Mouse (Mus musculus) MEL (cell line): ENCODE measurements at regions not wholly inside any gene's neighbourhood (a gene's known extent, or its start where the extent isn't known, plus 50 kb on each side); places are given as distances from the start of the nearest gene placed in this dataset.

ENCODE experiments used
- CTCF ChIP-seq, 3 experiments: IDR thresholded peaks in 2 of 3; conservative IDR thresholded peaks in 1 of 3; 2 replicates each; pipeline ENCODE4 v1.5.1; 2011 to 2012; ENCODE audit warnings: low read length in 3 of 3, low read depth in 2 of 3, mild to moderate bottlenecking in 2 of 3, improper control_type of control experiment in 1 of 3, inconsistent platforms in 1 of 3, mixed read lengths in 1 of 3, moderate library complexity in 1 of 3; ENCODE audit not compliant: control insufficient read depth in 1 of 3, insufficient read depth in 1 of 3, poor library complexity in 1 of 3, severe bottlenecking in 1 of 3
- EP300 ChIP-seq, 2 experiments: IDR thresholded peaks; 2 replicates each; pipeline ENCODE4 v1.6.1; 2011; ENCODE audit warnings: improper control_type of control experiment in 2 of 2, low read length in 2 of 2, low read depth in 1 of 2, mild to moderate bottlenecking in 1 of 2
- HCFC1 ChIP-seq: IDR thresholded peaks from 2 replicates; pipeline ENCODE4 v1.6.1; 2012; ENCODE audit warnings: low read depth, mild to moderate bottlenecking, inconsistent platforms, low read length, improper control_type of control experiment, moderate library complexity
- MAFK ChIP-seq: IDR thresholded peaks from 2 replicates; pipeline ENCODE4 v1.6.1; 2011; ENCODE audit warnings: low read depth, mild to moderate bottlenecking, low read length, improper control_type of control experiment, borderline replicate concordance
- POLR2A ChIP-seq, 2 experiments: IDR thresholded peaks; 2 replicates each; pipeline ENCODE4 v1.6.1; 2011 to 2012; ENCODE audit warnings: low read length in 2 of 2, mild to moderate bottlenecking in 2 of 2, control low read depth in 1 of 2, improper control_type of control experiment in 1 of 2, low read depth in 1 of 2, moderate library complexity in 1 of 2; ENCODE audit not compliant: control insufficient read depth in 1 of 2, insufficient read depth in 1 of 2, poor library complexity in 1 of 2
- POLR2AphosphoS5 ChIP-seq: IDR thresholded peaks from 2 replicates; pipeline ENCODE4 v1.6.1; 2012; ENCODE audit warnings: low read depth, borderline replicate concordance, mild to moderate bottlenecking, inconsistent platforms, low read length, moderate library complexity, mixed read lengths
- RAD21 ChIP-seq: IDR thresholded peaks from 2 replicates; pipeline ENCODE4 v1.6.1; 2011; ENCODE audit warnings: mild to moderate bottlenecking, low read depth, low read length, improper control_type of control experiment
- SMC3 ChIP-seq: IDR thresholded peaks from 2 replicates; pipeline ENCODE4 v1.6.1; 2011; ENCODE audit warnings: low read depth, low read length, improper control_type of control experiment
- USF1 ChIP-seq: IDR thresholded peaks from 2 replicates; pipeline ENCODE4 v1.6.1; 2014; ENCODE audit warnings: low read depth, mild to moderate bottlenecking, inconsistent platforms, low read length, improper control_type of control experiment, moderate library complexity
- ZC3H11A ChIP-seq: IDR thresholded peaks from 2 replicates; pipeline ENCODE4 v1.6.1; 2012; ENCODE audit warnings: low read depth, mild to moderate bottlenecking, inconsistent platforms, low read length, improper control_type of control experiment
- ZKSCAN1 ChIP-seq: IDR thresholded peaks from 2 replicates; pipeline ENCODE4 v1.6.1; 2012; ENCODE audit warnings: low read depth, mild to moderate bottlenecking, inconsistent platforms, low read length, improper control_type of control experiment, moderate library complexity

DNA sequence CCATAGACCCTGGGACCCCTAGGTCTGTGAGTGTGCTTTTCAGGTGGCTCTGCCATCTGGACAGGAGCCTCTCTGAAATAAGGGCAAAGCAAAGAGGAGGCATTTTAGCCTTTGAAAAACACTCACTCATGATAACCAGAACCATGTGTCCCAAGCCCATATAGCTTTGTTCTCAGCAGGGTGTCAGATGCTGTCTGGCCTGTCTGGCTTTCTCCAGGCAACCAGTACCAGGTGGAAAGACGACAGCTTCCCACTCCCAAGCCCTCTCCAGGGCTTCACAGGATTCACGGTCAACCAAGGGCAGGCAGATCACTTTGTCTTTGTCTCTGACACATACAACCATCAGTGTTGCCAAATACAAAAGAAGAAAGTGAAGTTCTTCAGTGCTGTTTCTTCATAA, 537.0 kb upstream of the Kif18a start:
- no peak for TF ChIP-seq RAD21
- no peak for TF ChIP-seq HCFC1
- TF ChIP-seq EP300 (IDR thresholded peaks at IDR 0.05; ENCODE audit: low read depth in 1 of 2, low read length in 2 of 2), result no peak
- TF ChIP-seq SMC3, result no peak
- TF ChIP-seq ZC3H11A, result no peak
- TF ChIP-seq CTCF (IDR thresholded peaks at IDR 0.05 in 2 of 3, conservative IDR thresholded peaks at IDR 0.05 in 1 of 3; ENCODE audit: control insufficient read depth in 1 of 3, insufficient read depth in 1 of 3, low read depth in 2 of 3, low read length in 3 of 3, poor library complexity in 1 of 3, severe bottlenecking in 1 of 3), result no peak
- no peak for TF ChIP-seq POLR2A (IDR thresholded peaks at IDR 0.05; ENCODE audit: control insufficient read depth in 1 of 2, insufficient read depth in 1 of 2, low read depth in 1 of 2, low read length in 2 of 2, poor library complexity in 1 of 2)
- TF ChIP-seq MAFK, result no peak
- no peak for TF ChIP-seq USF1
- no peak for TF ChIP-seq ZKSCAN1
- no peak for TF ChIP-seq POLR2AphosphoS5
